Mouse (Mus musculus) G1E (cell line): ENCODE measurements at regions not wholly inside any gene's neighbourhood (a gene's known extent, or its start where the extent isn't known, plus 50 kb on each side); places are given as distances from the start of the nearest gene placed in this dataset.

Experiments
- CTCF ChIP-seq: IDR thresholded peaks from 2 replicates; pipeline ENCODE4 v1.5.1; 2012; ENCODE audit warnings: low read depth, low read length, inconsistent platforms, mixed read lengths
- GATA1 ChIP-seq: IDR thresholded peaks from 2 replicates; pipeline ENCODE4 v1.6.1; 2012; ENCODE audit warnings: borderline replicate concordance, low read length, inconsistent platforms, mixed read lengths
- GATA2 ChIP-seq: IDR thresholded peaks from 2 replicates; pipeline ENCODE4 v1.6.1; 2012; ENCODE audit warnings: low read depth, low read length, inconsistent platforms, borderline replicate concordance
- POLR2AphosphoS5 ChIP-seq: IDR thresholded peaks from 2 replicates; pipeline ENCODE4 v1.6.1; 2012; ENCODE audit warnings: low read depth, low read length, inconsistent platforms; ENCODE audit not compliant: insufficient replicate concordance
- TAL1 ChIP-seq: conservative IDR thresholded peaks from 2 replicates; pipeline ENCODE4 v1.6.1; 2012; ENCODE audit warnings: low read depth, low read length, inconsistent platforms, mixed read lengths

DNA sequence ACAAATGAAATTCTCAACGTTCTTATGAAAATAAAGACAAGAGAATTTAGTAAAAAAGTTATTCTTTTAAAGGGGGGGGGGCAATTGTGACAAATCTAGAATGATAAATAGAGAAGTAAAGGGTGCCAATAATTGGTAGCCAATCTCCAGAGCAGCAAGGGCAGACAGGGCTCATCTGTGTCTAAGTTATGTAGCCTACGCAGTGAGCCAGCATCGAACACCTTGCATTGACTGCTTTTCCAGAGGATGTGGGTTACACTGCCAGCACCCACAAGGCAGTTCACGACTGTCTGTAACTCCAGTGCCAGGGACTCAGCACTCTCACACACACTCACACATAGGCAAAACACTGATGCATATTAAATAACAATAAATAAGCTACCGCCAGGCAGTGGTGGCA, 94.7 kb upstream of the Ednrb start:
- no peak for TF ChIP-seq CTCF
- TF ChIP-seq GATA1, result no peak
- TF ChIP-seq TAL1, result no peak
- no peak for TF ChIP-seq POLR2AphosphoS5
- TF ChIP-seq GATA2, result no peak
